Mouse (Mus musculus) liver, embryonic 15.5 days (tissue): ENCODE results near the gene Numbl. TPM values are rescaled to one million over a fixed set of nuclear protein-coding genes. Genes with fewer than 3 reads are reported as not detected.

Source experiments
- ATAC-seq: fragments of 200-750 bp; cut with Nextera tagmentation; 2 replicates; pipeline ENCODE4 v1.8.0; 2017; ENCODE audit warnings: moderate number of reproducible peaks, mild to moderate bottlenecking, moderate library complexity; ENCODE audit not compliant: insufficient read depth
- H3K27ac ChIP-seq: fragments of 300-500 bp; sonication (generic); replicated peaks from 2 replicates; pipeline ENCODE4 v1.5.1; 2015; ENCODE audit warnings: mild to moderate bottlenecking, inconsistent platforms
- H3K27me3 ChIP-seq: fragments of 300-500 bp; sonication (generic); 2 replicates; pipeline ENCODE4 v1.6.1; 2015; ENCODE audit warnings: mild to moderate bottlenecking, inconsistent platforms
- H3K36me3 ChIP-seq: fragments of 300-500 bp; sonication (generic); replicated peaks from 2 replicates; pipeline ENCODE4 v1.6.1; 2015; ENCODE audit warnings: moderate library complexity, mild to moderate bottlenecking, inconsistent platforms
- H3K4me1 ChIP-seq: fragments of 300-500 bp; sonication (generic); replicated peaks from 2 replicates; pipeline ENCODE4 v1.6.1; 2015; ENCODE audit warnings: inconsistent platforms
- H3K4me2 ChIP-seq: fragments of 300-500 bp; sonication (generic); 2 replicates; pipeline ENCODE4 v1.6.1; 2015; ENCODE audit warnings: moderate library complexity, mild to moderate bottlenecking, inconsistent platforms
- H3K4me3 ChIP-seq: fragments of 300-500 bp; sonication (generic); replicated peaks from 2 replicates; pipeline ENCODE4 v1.5.1; 2015; ENCODE audit warnings: mild to moderate bottlenecking, inconsistent platforms
- H3K9ac ChIP-seq: fragments of 300-500 bp; sonication (generic); 2 replicates; pipeline ENCODE4 v1.6.1; 2015; ENCODE audit warnings: moderate library complexity, mild to moderate bottlenecking, inconsistent platforms
- H3K9me3 ChIP-seq: fragments of 300-500 bp; sonication (generic); replicated peaks from 2 replicates; pipeline ENCODE4 v1.6.1; 2016; ENCODE audit warnings: inconsistent platforms
- WGBS: fragments of 180-500 bp; shearing (Covaris S2); methylation state at CpG from one replicate; pipeline ENCODE4 v1.1.7; 2015; ENCODE audit warnings: mixed read lengths; ENCODE audit not compliant: insufficient replicate concordance; 5-methylcytosine and 5-hydroxymethylcytosine counted together
- polyA plus RNA-seq: library from polyadenylated mRNA; unstranded; fragments of >200 nt; fragmentation: Nextera tagmentation; extraction: Ambion mirVana; gene quantifications from 2 replicates; pipeline ENCODE4 v1.2.1, GENCODE M21; 2015

Numbl gene
- polyA plus RNA-seq, 1 experiment from 2014 or later, result 2.0 TPM

- WGBS, result 69% methylated on average over 4 of the region's 4 CpGs
- Histone ChIP-seq H3K4me1 (no peaks in the 10 kb centered on the region), H3K36me3 (no peaks in the 10 kb centered on the region), H3K27ac (no peak overlapping the region), H3K4me3 (no peak overlapping the region), H3K4me2 (no peak overlapping the region), H3K27me3 (peaks cover 5% of the 10 kb centered on the region; the same call in 1 of the 2 replicates), H3K9me3 (no peaks in the 10 kb centered on the region), H3K9ac (no peak overlapping the region)
- ATAC-seq, result no peak
Observed at GRCm38 (mm10) chr7:27295956-27296355, 37.7 kb downstream of the Numbl start.

DNA sequence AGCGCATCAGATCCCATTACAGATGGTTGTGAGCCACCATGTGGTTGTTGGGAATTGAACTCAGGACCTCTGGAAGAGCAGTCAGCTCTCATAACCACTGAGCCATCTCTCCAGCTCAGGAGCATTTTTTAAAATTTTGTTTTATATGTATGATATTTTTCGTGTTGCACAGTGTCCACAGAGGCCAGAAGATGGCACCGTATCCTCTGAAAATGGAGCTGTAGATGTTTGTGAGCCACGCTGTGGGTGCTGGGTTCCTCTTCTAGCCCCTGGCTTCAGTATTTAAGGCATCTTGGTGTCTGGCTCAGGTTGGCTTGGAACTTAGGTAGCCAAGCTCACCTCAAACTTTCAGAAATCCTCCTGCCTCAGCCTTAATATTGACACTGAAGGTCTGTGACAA, 38.3 kb downstream of the Numbl start:
- H3K27me3 ChIP-seq, result peaks cover 6% of the 10 kb centered on the region; the same call in 1 of the 2 replicates
- no peaks in the 10 kb centered on the region for H3K4me1 ChIP-seq
- WGBS, result 77% methylated on average over 4 of the region's 4 CpGs
- no peak overlapping the region for H3K4me2 ChIP-seq
- no peak for ATAC-seq
- no peak overlapping the region for H3K27ac ChIP-seq
- H3K4me3 ChIP-seq, result no peak overlapping the region
- no peaks in the 10 kb centered on the region for H3K9me3 ChIP-seq
- no peak overlapping the region for H3K9ac ChIP-seq
- no peaks in the 10 kb centered on the region for H3K36me3 ChIP-seq

DNA sequence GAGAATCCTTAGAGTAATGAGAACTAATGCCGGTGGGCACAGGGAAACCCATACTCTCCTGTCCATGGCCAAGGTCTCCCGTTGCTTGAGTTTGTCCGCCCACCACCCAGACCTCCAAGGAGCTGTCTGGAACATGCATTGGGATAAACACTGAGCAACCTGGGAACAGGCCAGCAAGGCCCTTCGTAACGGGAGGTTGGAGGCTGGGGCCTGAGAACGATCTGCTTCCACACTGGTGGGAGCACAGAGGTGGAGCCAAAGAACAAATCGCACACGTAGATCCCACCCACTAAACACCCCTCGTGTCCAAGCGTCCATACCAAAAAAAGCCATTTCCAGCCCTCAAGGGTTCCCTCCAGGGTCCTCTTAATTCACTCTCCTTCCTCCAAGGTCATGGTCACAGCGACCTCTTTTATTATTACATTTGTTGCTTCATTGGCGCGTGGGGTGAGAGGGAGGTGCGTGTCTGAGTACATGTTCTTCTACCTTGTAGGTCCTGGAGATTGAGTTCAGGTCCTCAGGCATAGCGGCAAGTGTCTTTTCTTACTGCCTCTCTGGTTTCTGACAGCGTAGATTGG, 39.9 kb downstream of the Numbl start:
- H3K36me3 ChIP-seq, result no peaks in the 10 kb centered on the region
- ATAC-seq, result no peak
- H3K4me3 ChIP-seq, result no peak overlapping the region
- no peaks in the 10 kb centered on the region for H3K9me3 ChIP-seq
- 69% methylated on average over 16 of the region's 16 CpGs for WGBS
- H3K27me3 ChIP-seq, result peaks cover 12% of the 10 kb centered on the region; the same call in 1 of the 2 replicates
- no peaks in the 10 kb centered on the region for H3K4me1 ChIP-seq
- no peak overlapping the region for H3K27ac ChIP-seq
- no peak overlapping the region for H3K4me2 ChIP-seq
- no peak overlapping the region for H3K9ac ChIP-seq

- WGBS, result 80% methylated on average over 6 of the region's 6 CpGs
- Histone ChIP-seq H3K4me3 (no peak overlapping the region), H3K9me3 (no peaks in the 10 kb centered on the region), H3K36me3 (no peaks in the 10 kb centered on the region), H3K4me2 (no peak overlapping the region), H3K9ac (no peak overlapping the region), H3K27me3 (peaks cover 12% of the 10 kb centered on the region), H3K27ac (no peak overlapping the region), H3K4me1 (no peaks in the 10 kb centered on the region)
- no peak for ATAC-seq
Observed at GRCm38 (mm10) chr7:27298816-27299215, 40.6 kb downstream of the Numbl start.

GRCm38 (mm10) chr7:27300351-27300750, 42.1 kb downstream of the Numbl start:
- Histone ChIP-seq H3K9me3 (no peaks in the 10 kb centered on the region), H3K4me2 (no peak overlapping the region), H3K4me1 (no peaks in the 10 kb centered on the region), H3K36me3 (no peaks in the 10 kb centered on the region), H3K27me3 (peaks cover 12% of the 10 kb centered on the region), H3K27ac (no peak overlapping the region), H3K9ac (no peak overlapping the region), H3K4me3 (no peak overlapping the region)
- no peak for ATAC-seq
- 58% methylated on average over 4 of the region's 4 CpGs for WGBS

GRCm38 (mm10) chr7:27300801-27301200, 42.6 kb downstream of the Numbl start:
- Histone ChIP-seq H3K4me2 (no peak overlapping the region), H3K27ac (no peak overlapping the region), H3K9me3 (no peaks in the 10 kb centered on the region), H3K36me3 (no peaks in the 10 kb centered on the region), H3K4me3 (no peak overlapping the region), H3K4me1 (no peaks in the 10 kb centered on the region), H3K27me3 (peaks cover 12% of the 10 kb centered on the region), H3K9ac (no peak overlapping the region)
- WGBS, result 62% methylated on average over 5 of the region's 5 CpGs
- no peak for ATAC-seq

DNA sequence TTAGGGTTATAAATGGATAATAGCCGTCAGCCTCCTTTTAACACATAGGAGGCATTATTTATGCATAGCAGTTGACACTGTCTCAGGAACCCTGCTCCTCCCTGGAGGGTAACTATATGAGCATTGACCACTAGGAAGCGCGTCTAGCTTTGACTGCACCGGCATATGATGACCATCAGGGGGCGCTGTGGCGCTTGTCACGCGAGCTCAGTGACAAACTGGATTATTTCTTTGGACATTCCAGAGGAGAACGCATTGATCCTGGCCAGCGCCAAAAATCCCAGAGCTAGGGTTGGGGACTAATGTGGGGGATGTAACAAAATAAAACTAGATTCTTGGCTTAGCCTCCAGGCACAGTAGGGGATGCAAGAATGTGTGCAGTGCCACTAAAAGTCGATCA, 43.9 kb downstream of the Numbl start:
- no peaks in the 10 kb centered on the region for H3K9me3 ChIP-seq
- no peak overlapping the region for H3K9ac ChIP-seq
- no peak overlapping the region for H3K4me2 ChIP-seq
- H3K4me3 ChIP-seq, result no peak overlapping the region
- H3K4me1 ChIP-seq, result no peaks in the 10 kb centered on the region
- H3K27me3 ChIP-seq, result peaks cover 12% of the 10 kb centered on the region
- no peaks in the 10 kb centered on the region for H3K36me3 ChIP-seq
- no peak for ATAC-seq
- WGBS, result 7% methylated on average over 11 of the region's 11 CpGs
- H3K27ac ChIP-seq, result no peak overlapping the region

DNA sequence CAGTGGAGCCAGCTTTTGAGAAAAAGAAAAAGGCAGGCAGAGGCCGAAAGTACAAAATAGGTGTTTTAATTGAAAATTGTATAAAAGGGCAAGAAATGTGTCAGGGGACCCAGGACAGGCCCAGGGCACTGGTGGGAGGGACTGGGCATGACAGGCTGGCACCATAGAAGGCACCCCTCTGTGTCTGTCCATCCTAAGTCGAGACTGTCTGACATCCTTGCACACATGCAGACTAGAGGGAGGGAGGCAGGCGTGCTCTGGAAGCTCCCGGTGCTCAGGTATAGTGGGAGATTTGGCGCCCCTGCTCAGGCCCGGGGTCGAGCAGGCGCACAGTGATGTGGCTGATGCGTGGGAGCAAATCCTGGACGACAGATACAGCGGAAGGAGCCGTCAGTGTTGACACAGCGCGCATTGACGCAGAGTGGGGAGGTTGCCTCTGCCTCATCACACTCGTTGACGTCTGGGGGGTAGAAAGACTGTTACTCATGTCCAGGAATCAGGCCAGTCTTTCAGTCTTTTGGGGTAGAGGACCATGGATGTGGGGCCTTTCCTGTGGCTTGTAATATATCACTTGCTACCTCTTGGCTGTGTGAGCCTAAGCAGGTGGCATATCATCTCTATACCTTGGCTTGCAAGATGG, 47.0 kb downstream of the Numbl start:
- H3K9ac ChIP-seq, result no peak overlapping the region
- no peaks in the 10 kb centered on the region for H3K36me3 ChIP-seq
- no peaks in the 10 kb centered on the region for H3K9me3 ChIP-seq
- no peak for ATAC-seq
- H3K4me2 ChIP-seq, result no peak overlapping the region
- 68% methylated on average over 17 of the region's 17 CpGs for WGBS
- no peak overlapping the region for H3K27ac ChIP-seq
- H3K27me3 ChIP-seq, result peaks cover 37% of the 10 kb centered on the region
- no peak overlapping the region for H3K4me3 ChIP-seq
- H3K4me1 ChIP-seq, result peaks cover 9% of the 10 kb centered on the region

- no peak for ATAC-seq
- no peak overlapping the region for H3K27ac ChIP-seq
- H3K4me3 ChIP-seq, result no peak overlapping the region
- no peak overlapping the region for H3K9ac ChIP-seq
- no peak overlapping the region for H3K4me2 ChIP-seq
- H3K4me1 ChIP-seq, result peaks cover 13% of the 10 kb centered on the region
- WGBS, result 56% methylated on average over 24 of the region's 24 CpGs
- H3K36me3 ChIP-seq, result no peaks in the 10 kb centered on the region
- no peaks in the 10 kb centered on the region for H3K9me3 ChIP-seq
- H3K27me3 ChIP-seq, result peaks cover 42% of the 10 kb centered on the region
Observed at GRCm38 (mm10) chr7:27306161-27307160, 48.2 kb downstream of the Numbl start.

DNA sequence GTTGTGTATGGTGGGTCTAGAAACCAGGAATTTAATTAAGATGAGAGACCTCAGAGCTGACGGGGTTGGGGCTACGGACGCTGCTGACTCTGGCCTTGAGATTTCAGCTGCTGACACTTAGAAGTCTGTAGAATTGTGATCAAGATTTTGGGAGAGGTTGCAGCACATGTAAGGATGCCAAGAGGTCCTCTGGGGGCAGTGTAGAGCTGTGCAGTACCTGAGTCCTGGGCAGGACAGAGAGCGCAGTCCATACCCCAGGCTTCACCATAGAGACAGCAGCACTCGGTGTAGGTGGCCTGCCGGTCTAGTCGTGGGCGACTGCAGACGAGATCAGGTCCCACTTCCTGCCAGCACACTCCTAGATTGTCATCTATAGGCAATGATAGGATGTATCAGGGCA, 49.3 kb downstream of the Numbl start:
- Histone ChIP-seq H3K4me3 (no peak overlapping the region), H3K4me1 (peaks cover 13% of the 10 kb centered on the region), H3K4me2 (no peak overlapping the region), H3K9me3 (no peaks in the 10 kb centered on the region), H3K27me3 (peaks cover 44% of the 10 kb centered on the region), H3K36me3 (no peaks in the 10 kb centered on the region), H3K9ac (no peak overlapping the region), H3K27ac (no peak overlapping the region)
- no peak for ATAC-seq
- WGBS, result 52% methylated on average over 9 of the region's 9 CpGs
